Mouse (Mus musculus) liver (tissue): Measurements from ENCODE around the gene Maats1.

Source experiments
- DNase-seq: peaks from one replicate; pipeline ENCODE4 v3.0.0-alpha.2; 2020; ENCODE audit warnings: mixed read lengths

The Maats1 gene

DNA sequence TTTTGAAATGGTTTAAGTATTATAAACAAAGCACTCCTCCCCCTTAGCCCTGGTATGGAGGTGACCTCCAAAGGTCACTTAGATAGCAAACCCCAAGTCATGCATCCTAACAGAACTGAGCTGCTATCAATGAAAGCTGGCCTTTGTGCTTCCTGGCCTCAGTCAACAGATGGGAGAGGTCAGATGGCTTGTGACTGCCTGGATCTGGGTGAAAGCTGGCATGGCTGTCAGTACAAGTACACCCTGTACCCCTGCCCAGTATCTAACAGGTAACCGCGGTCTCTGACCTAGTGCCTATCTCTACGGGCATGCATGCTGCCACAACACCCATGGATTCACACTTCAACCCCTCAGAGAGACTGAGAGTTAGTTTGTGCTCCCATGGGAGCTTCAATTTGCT is 54.2 kb downstream of the Maats1 start:
- DNase-seq: peak; percentile 19

DNA sequence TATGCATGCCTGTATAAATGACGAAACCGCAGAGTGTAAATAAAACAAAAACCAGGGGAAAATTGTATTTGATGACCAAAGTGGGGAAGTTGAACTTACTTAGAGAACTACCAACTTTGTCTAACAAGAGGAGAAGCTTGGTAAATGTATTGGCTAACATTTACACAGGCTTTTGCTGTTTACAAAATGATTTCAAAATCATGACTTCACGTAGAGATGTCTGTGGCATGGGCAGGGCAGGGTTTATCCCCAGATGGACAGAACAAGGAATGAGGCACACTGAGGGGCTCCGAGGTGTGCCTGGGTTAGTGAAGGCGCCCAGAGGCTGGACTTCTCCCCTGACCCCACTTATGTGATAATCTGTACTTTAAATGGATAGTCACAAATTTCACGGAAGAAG is 54.6 kb downstream of the Maats1 start:
- no peak for DNase-seq

- no peak for DNase-seq
These were observed 55.4 kb downstream of the Maats1 start for GRCm38 (mm10) chr16:38286541-38286940.

DNA sequence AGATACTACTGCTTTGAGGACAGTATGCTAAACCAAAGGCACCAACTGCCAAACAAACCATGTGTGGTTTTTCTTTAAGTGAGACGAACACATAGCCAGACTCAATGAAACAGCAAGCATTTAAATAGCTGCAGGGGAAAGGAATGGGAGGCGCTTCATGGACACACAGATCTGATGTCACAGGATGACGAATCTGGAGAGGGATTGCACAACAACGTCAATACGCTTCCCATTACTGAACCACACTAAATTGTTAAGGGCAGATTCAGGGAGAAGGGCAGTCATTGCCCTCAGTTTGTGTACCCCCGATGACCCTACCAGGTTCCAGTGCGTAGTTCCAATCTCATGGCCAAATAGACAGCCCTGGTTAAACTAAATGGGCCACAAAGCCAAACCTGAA is 56.1 kb downstream of the Maats1 start:
- no peak for DNase-seq

DNA sequence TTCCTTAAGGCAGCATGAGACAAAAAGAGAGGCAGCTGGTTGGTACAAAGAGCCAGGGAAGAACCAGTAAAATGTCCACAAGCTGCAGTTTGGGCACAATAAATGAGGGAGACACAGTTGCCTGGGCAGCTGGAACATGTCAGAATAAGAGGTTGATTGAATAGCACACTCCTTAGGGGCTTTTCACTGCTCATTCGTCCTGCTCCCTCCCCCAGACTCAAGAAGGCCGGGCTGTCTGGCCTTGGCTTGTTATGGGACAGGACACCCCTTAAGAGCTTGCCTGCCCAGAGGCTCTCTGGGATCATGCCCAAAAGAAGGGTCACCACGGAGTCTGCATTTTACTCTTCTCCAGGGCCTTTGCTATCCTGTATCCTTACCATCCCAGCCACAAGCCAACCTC is 58.6 kb downstream of the Maats1 start:
- no peak for DNase-seq

GRCm38 (mm10) chr16:38282559-38283160 is 59.3 kb downstream of the Maats1 start:
- DNase-seq: peak; percentile 25

GRCm38 (mm10) chr16:38280951-38281350 is 61.0 kb downstream of the Maats1 start:
- no peak for DNase-seq

GRCm38 (mm10) chr16:38279794-38280193 is 62.1 kb downstream of the Maats1 start:
- no peak for DNase-seq

DNA sequence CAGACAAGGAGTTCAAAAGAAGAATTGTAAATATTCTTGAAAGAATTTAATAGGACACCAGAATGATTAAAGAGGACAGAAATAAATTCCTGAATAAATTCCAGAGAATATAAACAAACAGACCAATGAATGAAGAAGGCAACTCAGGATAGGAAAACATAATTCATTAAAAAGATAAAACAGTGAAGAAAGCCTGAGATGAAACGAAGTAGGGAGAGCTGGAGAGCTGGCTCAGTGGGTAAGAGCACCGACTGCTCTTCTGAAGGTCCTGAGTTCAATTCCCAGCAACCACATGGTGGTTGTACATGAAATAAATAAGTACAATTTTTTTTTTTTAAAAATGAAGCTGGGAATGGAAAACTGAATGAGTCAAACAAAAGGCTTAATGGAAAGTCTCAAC is 67.2 kb downstream of the Maats1 start:
- no peak for DNase-seq

- DNase-seq: no peak
These were observed 69.5 kb downstream of the Maats1 start for GRCm38 (mm10) chr16:38272483-38272882.

GRCm38 (mm10) chr16:38271601-38272000 is 70.3 kb downstream of the Maats1 start:
- DNase-seq: no peak

DNA sequence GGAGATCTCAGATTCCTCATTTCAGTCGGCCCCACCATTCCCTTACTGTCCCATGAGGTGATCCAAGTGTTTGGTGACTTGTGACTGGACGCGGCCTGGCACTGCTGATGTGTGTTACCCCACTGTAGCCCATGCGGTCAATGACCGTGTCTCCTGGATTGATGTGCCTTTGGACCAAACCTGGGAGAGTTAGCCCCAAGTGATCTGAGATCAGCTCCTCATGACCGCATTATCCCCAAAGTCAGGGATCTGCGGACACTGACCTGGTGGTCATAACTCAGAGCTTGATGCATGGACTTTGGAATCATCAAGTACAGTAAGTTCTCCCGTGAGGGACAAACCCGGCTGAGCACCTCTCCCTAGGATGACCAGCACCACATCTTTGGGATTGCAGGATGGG is 86.0 kb downstream of the Maats1 start:
- DNase-seq: no peak

GRCm38 (mm10) chr16:38255107-38255506 is 86.8 kb downstream of the Maats1 start:
- no peak for DNase-seq

DNA sequence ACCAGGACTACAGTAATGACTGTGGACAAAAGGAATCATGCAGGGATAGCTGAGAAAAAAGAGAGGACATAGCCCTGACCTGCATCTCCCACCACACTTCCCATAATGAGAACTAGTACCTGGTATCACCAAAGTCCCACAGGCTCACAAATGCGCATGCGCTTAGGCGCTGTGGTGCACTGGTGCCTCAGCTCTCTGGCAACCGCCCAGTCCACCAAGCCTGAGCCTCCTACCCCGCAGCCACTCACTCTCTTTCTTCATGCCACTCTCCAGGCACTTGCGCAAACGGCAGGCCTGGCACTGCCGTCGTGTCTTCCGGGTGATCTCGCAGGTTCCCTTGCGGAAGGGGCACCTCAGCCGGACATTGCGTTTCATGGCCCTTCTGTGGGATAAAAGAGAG is 87.9 kb downstream of the Maats1 start:
- no peak for DNase-seq

GRCm38 (mm10) chr16:38250467-38250866 is 91.5 kb downstream of the Maats1 start:
- no peak for DNase-seq

- no peak for DNase-seq
These were observed 93.5 kb downstream of the Maats1 start for GRCm38 (mm10) chr16:38248331-38248961.
